Mouse (Mus musculus) liver, embryonic 16.5 days (tissue): Measurements from ENCODE around the gene Gm28047. TPM values are rescaled to one million over a fixed set of nuclear protein-coding genes. Genes with fewer than 3 reads are reported as not detected.
A peak's percentile ranks its signal among the peaks of the same experiment; 100 is the strongest.

Experiments used
- ATAC-seq: fragments of 200-750 bp; cut with Nextera tagmentation; 2 replicates; pipeline ENCODE4 v1.8.0; 2017; ENCODE audit warnings: low read depth, mild to moderate bottlenecking, moderate number of reproducible peaks, moderate library complexity
- H3K27ac ChIP-seq: fragments of 300-500 bp; sonication (generic); 2 replicates; pipeline ENCODE4 v1.5.1; 2014; ENCODE audit warnings: mild to moderate bottlenecking, low read length
- H3K27me3 ChIP-seq: fragments of 300-500 bp; sonication (generic); 2 replicates; pipeline ENCODE4 v1.6.1; 2014; ENCODE audit warnings: low read depth, low read length, mixed read lengths; ENCODE audit not compliant: control insufficient read depth, insufficient read depth
- H3K36me3 ChIP-seq: fragments of 300-500 bp; sonication (generic); 2 replicates; pipeline ENCODE4 v1.6.1; 2014; ENCODE audit warnings: mild to moderate bottlenecking; ENCODE audit not compliant: control insufficient read depth, insufficient read depth
- H3K4me1 ChIP-seq: fragments of 300-500 bp; sonication (generic); 2 replicates; pipeline ENCODE4 v1.6.1; 2014; ENCODE audit warnings: low read depth, low read length, mixed read lengths; ENCODE audit not compliant: control insufficient read depth
- H3K4me2 ChIP-seq: fragments of 300-500 bp; sonication (generic); 2 replicates; pipeline ENCODE4 v1.6.1; 2014; ENCODE audit warnings: low read depth, low read length, mixed read lengths
- H3K4me3 ChIP-seq: fragments of 300-500 bp; sonication (generic); 2 replicates; pipeline ENCODE4 v1.5.1; 2014; ENCODE audit warnings: low read depth, mild to moderate bottlenecking, low read length
- H3K9ac ChIP-seq: fragments of 300-500 bp; sonication (generic); 2 replicates; pipeline ENCODE4 v1.6.1; 2014; ENCODE audit warnings: low read depth, low read length
- H3K9me3 ChIP-seq: fragments of 300-500 bp; sonication (generic); replicated peaks from 2 replicates; pipeline ENCODE4 v1.6.1; 2016; ENCODE audit warnings: low read length; ENCODE audit not compliant: control insufficient read depth
- WGBS: fragments of 180-500 bp; shearing (Covaris S2); extraction: QIAGEN DNeasy Blood & Tissue Kit; methylation state at CpG from one replicate; pipeline ENCODE4 v1.1.7; 2014; ENCODE audit not compliant: insufficient replicate concordance; 5-methylcytosine and 5-hydroxymethylcytosine counted together
- polyA plus RNA-seq: library from polyadenylated mRNA; unstranded; fragments of >200 nt; fragmentation: Nextera tagmentation; extraction: Ambion mirVana; gene quantifications from 2 replicates; pipeline ENCODE4 v1.2.1, GENCODE M21; 2015

Gene Gm28047
- polyA plus RNA-seq, 1 experiment from 2014 or later: not detected

- Histone ChIP-seq H3K36me3 (peaks cover 52% of the 10 kb centered on the region), H3K27ac (no peak overlapping the region), H3K27me3 (no peaks in the 10 kb centered on the region), H3K9me3 (no peaks in the 10 kb centered on the region), H3K4me1 (peaks cover 2% of the 10 kb centered on the region; the same call in 1 of the 2 replicates), H3K4me3 (no peak overlapping the region), H3K4me2 (no peak overlapping the region), H3K9ac (no peak overlapping the region)
- 74% methylated on average over 9 of the region's 9 CpGs for WGBS
- peak; percentile 52 for ATAC-seq
Observed at GRCm38 (mm10) chr15:102502254-102502840, 122.5 kb downstream of the Gm28047 start.

GRCm38 (mm10) chr15:102501084-102501814 is 123.6 kb downstream of the Gm28047 start:
- no peak overlapping the region for H3K4me3 ChIP-seq
- ATAC-seq: no peak
- peaks cover 2% of the 10 kb centered on the region; the same call in 1 of the 2 replicates for H3K4me1 ChIP-seq
- H3K9me3 ChIP-seq: no peaks in the 10 kb centered on the region
- no peak overlapping the region for H3K9ac ChIP-seq
- no peak overlapping the region for H3K27ac ChIP-seq
- H3K27me3 ChIP-seq: no peaks in the 10 kb centered on the region
- H3K36me3 ChIP-seq: peaks cover 55% of the 10 kb centered on the region
- no peak overlapping the region for H3K4me2 ChIP-seq
- 86% methylated on average over 19 of the region's 19 CpGs for WGBS

- WGBS: 84% methylated on average over 5 of the region's 5 CpGs
- Histone ChIP-seq H3K4me1 (peaks cover 2% of the 10 kb centered on the region; the same call in 1 of the 2 replicates), H3K27me3 (no peaks in the 10 kb centered on the region)
Observed at GRCm38 (mm10) chr15:102500479-102500878, 124.4 kb downstream of the Gm28047 start.

GRCm38 (mm10) chr15:102499851-102500250 is 125.0 kb downstream of the Gm28047 start:
- no peaks in the 10 kb centered on the region for H3K9me3 ChIP-seq
- no peak overlapping the region for H3K4me2 ChIP-seq
- H3K27me3 ChIP-seq: no peaks in the 10 kb centered on the region
- H3K27ac ChIP-seq: no peak overlapping the region
- no peaks in the 10 kb centered on the region for H3K4me1 ChIP-seq
- no peak for ATAC-seq
- peaks cover 65% of the 10 kb centered on the region for H3K36me3 ChIP-seq
- H3K4me3 ChIP-seq: no peak overlapping the region
- H3K9ac ChIP-seq: no peak overlapping the region
- 89% methylated on average over 6 of the region's 6 CpGs for WGBS

More at GRCm38 (mm10) chr15:102500479-102500878, 124.4 kb downstream of the Gm28047 start:
- peaks cover 58% of the 10 kb centered on the region for H3K36me3 ChIP-seq
- H3K9me3 ChIP-seq: no peaks in the 10 kb centered on the region
- ATAC-seq: no peak
- H3K4me3 ChIP-seq: no peak overlapping the region
- H3K4me2 ChIP-seq: no peak overlapping the region
- H3K9ac ChIP-seq: no peak overlapping the region
- H3K27ac ChIP-seq: no peak overlapping the region

GRCm38 (mm10) chr15:102499370-102499769 is 125.5 kb downstream of the Gm28047 start:
- Histone ChIP-seq H3K9me3 (no peaks in the 10 kb centered on the region), H3K4me1 (no peaks in the 10 kb centered on the region), H3K27ac (no peak overlapping the region), H3K36me3 (peaks cover 68% of the 10 kb centered on the region), H3K9ac (no peak overlapping the region), H3K4me2 (no peak overlapping the region), H3K27me3 (no peaks in the 10 kb centered on the region), H3K4me3 (no peak overlapping the region)
- WGBS: 67% methylated on average over 3 of the region's 3 CpGs
- no peak for ATAC-seq

GRCm38 (mm10) chr15:102498322-102498721 is 126.5 kb downstream of the Gm28047 start:
- Histone ChIP-seq H3K4me3 (no peak overlapping the region), H3K9ac (no peak overlapping the region), H3K27me3 (no peaks in the 10 kb centered on the region), H3K4me2 (no peak overlapping the region), H3K4me1 (no peaks in the 10 kb centered on the region), H3K36me3 (peaks cover 70% of the 10 kb centered on the region), H3K27ac (no peak overlapping the region), H3K9me3 (no peaks in the 10 kb centered on the region)
- 89% methylated on average over 3 of the region's 3 CpGs for WGBS
- ATAC-seq: no peak

GRCm38 (mm10) chr15:102487664-102488063 is 137.2 kb downstream of the Gm28047 start:
- Histone ChIP-seq H3K27ac (no peak overlapping the region), H3K4me2 (no peak overlapping the region), H3K9me3 (no peaks in the 10 kb centered on the region), H3K36me3 (peaks cover 77% of the 10 kb centered on the region), H3K4me3 (no peak overlapping the region), H3K9ac (no peak overlapping the region), H3K4me1 (no peaks in the 10 kb centered on the region), H3K27me3 (no peaks in the 10 kb centered on the region)
- ATAC-seq: no peak
- WGBS: 73% methylated on average over 1 of the region's 1 CpGs

GRCm38 (mm10) chr15:102485853-102486252 is 139.0 kb downstream of the Gm28047 start:
- no peak overlapping the region for H3K4me3 ChIP-seq
- no peaks in the 10 kb centered on the region for H3K9me3 ChIP-seq
- no peak overlapping the region for H3K27ac ChIP-seq
- no peak overlapping the region for H3K4me2 ChIP-seq
- H3K4me1 ChIP-seq: no peaks in the 10 kb centered on the region
- ATAC-seq: no peak
- peaks cover 74% of the 10 kb centered on the region for H3K36me3 ChIP-seq
- no peaks in the 10 kb centered on the region for H3K27me3 ChIP-seq
- no peak overlapping the region for H3K9ac ChIP-seq
- WGBS: 88% methylated on average over 12 of the region's 12 CpGs

- Histone ChIP-seq H3K27me3 (no peaks in the 10 kb centered on the region), H3K36me3 (peaks cover 67% of the 10 kb centered on the region), H3K4me2 (no peak overlapping the region), H3K4me3 (no peak overlapping the region), H3K4me1 (no peaks in the 10 kb centered on the region), H3K27ac (no peak overlapping the region), H3K9me3 (no peaks in the 10 kb centered on the region), H3K9ac (no peak overlapping the region)
- ATAC-seq: no peak
- 92% methylated on average over 3 of the region's 3 CpGs for WGBS
Observed at GRCm38 (mm10) chr15:102483136-102483535, 141.7 kb downstream of the Gm28047 start.
